Mouse (Mus musculus) ovary, adult 18-20 months (tissue): ENCODE results near the gene Hamp.

Experiments used
- DNase-seq: peaks from one replicate; pipeline ENCODE4 v3.0.0; 2022; ENCODE audit warnings: low spot score, mixed read lengths

Hamp gene

GRCm38 (mm10) chr7:30908277-30908991 is 35.4 kb downstream of the Hamp start:
- DNase-seq = no peak

GRCm38 (mm10) chr7:30904042-30904441 is 39.8 kb downstream of the Hamp start:
- no peak for DNase-seq

- no peak for DNase-seq
Measured at GRCm38 (mm10) chr7:30895217-30895616, 48.6 kb downstream of the Hamp start.

GRCm38 (mm10) chr7:30892515-30892914 is 51.3 kb downstream of the Hamp start:
- no peak for DNase-seq
